20 mouse cellular contexts compared by ENCODE assay signal in the genomic region with DNA sequence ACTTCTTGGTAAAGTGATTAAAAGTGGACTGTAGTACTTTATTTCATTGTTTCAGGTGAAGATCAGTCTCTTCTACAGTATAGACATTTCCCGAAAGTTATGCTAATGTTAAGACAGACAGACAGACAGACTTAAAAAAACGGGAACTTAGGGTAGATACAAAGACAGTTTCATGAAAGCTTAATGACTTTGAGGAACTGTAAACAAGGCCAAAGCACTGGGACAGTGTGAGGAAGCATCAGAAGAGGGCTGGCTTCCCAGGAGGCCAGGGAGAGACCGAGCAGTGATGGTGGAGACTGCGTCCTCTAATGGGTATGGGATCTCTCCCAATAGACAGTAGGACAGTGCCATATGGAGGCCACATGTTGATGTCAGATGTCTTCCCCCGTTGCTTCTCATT.
DNase-seq lines count a peak whose midpoint lies in the region; ATAC-seq lines count a peak whose summit lies in the region.
"Had no signal": no experiment of that assay in that cellular context is flagged by ENCODE, and none has a peak within 500 bp of the region (broad histone marks: within the 10 kb centered on the region; RNA-seq: fewer than 3 reads in every experiment).

No protein-coding gene starts in this region.

- H3K36me3 ChIP-seq in liver, embryonic 12.5 days, result no peaks in the 10 kb centered on the region
- H3K36me3 ChIP-seq in liver, embryonic 16.5 days (ENCODE audit: control insufficient read depth, insufficient read depth), result no peaks in the 10 kb centered on the region
- H3K36me3 ChIP-seq: forebrain, embryonic 12.5 days; stomach, embryonic 15.5 days had no signal

- peak overlapping the region; percentile 51; the same call in 1 of the 2 replicates for H3K4me2 ChIP-seq in liver, embryonic 12.5 days
- 0 out of 2 replicates have a peak overlapping the region, but pooled peaks have one; percentile 10 for H3K4me2 ChIP-seq in liver, embryonic 16.5 days (ENCODE audit: low read depth, low read length)
- H3K4me2 ChIP-seq: forebrain, embryonic 12.5 days; stomach, embryonic 15.5 days had no signal

- peaks cover 43% of the 10 kb centered on the region for H3K4me1 ChIP-seq in liver, embryonic 12.5 days
- peaks cover 8% of the 10 kb centered on the region for H3K4me1 ChIP-seq in liver, embryonic 16.5 days (ENCODE audit: control insufficient read depth, low read depth, low read length)
- H3K4me1 ChIP-seq: forebrain, embryonic 12.5 days had no signal

- H3K9me3 ChIP-seq in liver, embryonic 12.5 days (replicated peaks), result no peaks in the 10 kb centered on the region
- H3K9me3 ChIP-seq in liver, embryonic 16.5 days (replicated peaks; ENCODE audit: control insufficient read depth, low read length), result no peaks in the 10 kb centered on the region
- H3K9me3 ChIP-seq: forebrain, embryonic 12.5 days; limb, embryonic 10.5 days; stomach, embryonic 15.5 days had no signal

- H3K4me3 ChIP-seq in liver, embryonic 12.5 days, result no peak overlapping the region
- H3K4me3 ChIP-seq in liver, embryonic 16.5 days (ENCODE audit: low read depth, low read length), result no peak overlapping the region
- H3K4me3 ChIP-seq: forebrain, embryonic 12.5 days; limb, embryonic 10.5 days; stomach, embryonic 15.5 days had no signal

- no peak overlapping the region for H3K9ac ChIP-seq in liver, embryonic 12.5 days
- H3K9ac ChIP-seq in liver, embryonic 16.5 days (ENCODE audit: low read depth, low read length), result no peak overlapping the region
- H3K9ac ChIP-seq: forebrain, embryonic 12.5 days; liver, embryonic 14.5 days; stomach, embryonic 15.5 days had no signal

- ATAC-seq in liver, embryonic 12.5 days, result no peak
- ATAC-seq in liver, embryonic 16.5 days (ENCODE audit: low read depth), result no peak
- ATAC-seq in neutrophil, adult 5-6 weeks (ENCODE audit: extremely low read depth, insufficient number of reproducible peaks, low FRiP score, poor library complexity, severe bottlenecking), result peak; percentile 55
- ATAC-seq: hindbrain, embryonic 16.5 days had no signal

- WGBS in liver, embryonic 12.5 days (ENCODE audit: insufficient replicate concordance), result 56% methylated on average over 5 of the region's 5 CpGs
- 44% methylated on average over 5 of the region's 5 CpGs for WGBS in liver, embryonic 16.5 days (ENCODE audit: insufficient replicate concordance)

- H3K27me3 ChIP-seq in liver, embryonic 12.5 days (replicated peaks), result no peaks in the 10 kb centered on the region
- H3K27me3 ChIP-seq in liver, embryonic 16.5 days (ENCODE audit: control insufficient read depth, insufficient read depth, low read depth, low read length), result no peaks in the 10 kb centered on the region
- H3K27me3 ChIP-seq: forebrain, embryonic 12.5 days; stomach, embryonic 15.5 days had no signal

- no peak overlapping the region for H3K27ac ChIP-seq in liver, embryonic 12.5 days
- H3K27ac ChIP-seq in liver, embryonic 16.5 days (ENCODE audit: low read length), result no peak overlapping the region
- H3K27ac ChIP-seq: forebrain, embryonic 12.5 days; limb, embryonic 10.5 days; liver, embryonic 14.5 days; stomach, embryonic 15.5 days had no signal

- DNase-seq in cerebellum, adult 11-12 months, result peak; percentile 32
- no peak for DNase-seq in cerebellum, adult 8-10 months
- no peak for DNase-seq in liver
- DNase-seq in thymus, postnatal 25 days, result no peak
- DNase-seq in embryo, embryonic 9.5 days (ENCODE audit: extremely low spot score), result no peak
- DNase-seq: adrenal gland, postnatal 25 days; gastrocnemius, postnatal 10 days; heart, adult 18-20 months; heart, postnatal 36 days; layer of hippocampus, adult 9-11 months; lung, postnatal 10 days; thymus, adult 2 months had no signal
